Mouse (Mus musculus): ENCODE data around the gene Actr3b.
"Not testable (repeated sequence)": the region's sequence is repeated elsewhere in the genome, so short reads cannot be mapped to it uniquely, and the experiment has no call there.

The Actr3b gene

GRCm38 (mm10) chr5:25759460-25760409, at the start of gene Actr3b:
Gene Actr3b, plus strand, starts transcription at chr5:25759997.
- DNase-seq, result peak; percentile 95

GRCm38 (mm10) chr5:25713001-25713706, 46.6 kb upstream of the Actr3b start:
- DNase-seq, result not testable (repeated sequence)

- peak; percentile 14 for DNase-seq
Measured at GRCm38 (mm10) chr5:25719390-25719789, 40.4 kb upstream of the Actr3b start.

- DNase-seq, result no peak
Measured at GRCm38 (mm10) chr5:25723016-25723415, 36.8 kb upstream of the Actr3b start.

GRCm38 (mm10) chr5:25724134-25724675, 35.6 kb upstream of the Actr3b start:
- no peak for DNase-seq

GRCm38 (mm10) chr5:25734318-25734717, 25.5 kb upstream of the Actr3b start:
- DNase-seq, result no peak

GRCm38 (mm10) chr5:25735861-25736260, 23.9 kb upstream of the Actr3b start:
- DNase-seq, result peak; percentile 82

- no peak for DNase-seq
Measured at GRCm38 (mm10) chr5:25738448-25738847, 21.3 kb upstream of the Actr3b start.

- not testable (repeated sequence) for DNase-seq
Measured at GRCm38 (mm10) chr5:25738902-25739301, 20.9 kb upstream of the Actr3b start.

GRCm38 (mm10) chr5:25747904-25748303, 11.9 kb upstream of the Actr3b start:
- DNase-seq, result no peak

- no peak for DNase-seq
Measured at GRCm38 (mm10) chr5:25748613-25749012, 11.2 kb upstream of the Actr3b start.

GRCm38 (mm10) chr5:25751552-25751951, 8.2 kb upstream of the Actr3b start:
- no peak for DNase-seq

- DNase-seq, result peak; percentile 47
Measured at GRCm38 (mm10) chr5:25752862-25753261, 6.9 kb upstream of the Actr3b start.

GRCm38 (mm10) chr5:25753556-25754235, 6.1 kb upstream of the Actr3b start:
- DNase-seq, result no peak

GRCm38 (mm10) chr5:25754236-25754766, 5.5 kb upstream of the Actr3b start:
- DNase-seq, result peak; percentile 46

- peak; percentile 51 for DNase-seq
Measured at GRCm38 (mm10) chr5:25760410-25760832, 624 bp downstream of the Actr3b start.

- DNase-seq, result peak; percentile 39
Measured at GRCm38 (mm10) chr5:25760871-25761270, 1.1 kb downstream of the Actr3b start.

GRCm38 (mm10) chr5:25761850-25762249, 2.1 kb downstream of the Actr3b start:
- no peak for DNase-seq

- no peak for DNase-seq
Measured at GRCm38 (mm10) chr5:25769006-25769405, 9.2 kb downstream of the Actr3b start.

GRCm38 (mm10) chr5:25769406-25769805, 9.6 kb downstream of the Actr3b start:
- no peak for DNase-seq

GRCm38 (mm10) chr5:25772456-25772855, 12.7 kb downstream of the Actr3b start:
- no peak for DNase-seq

Measured in right cerebral cortex, adult 18-20 months (tissue).